Mouse (Mus musculus) intestine, postnatal 0 days (tissue): ENCODE data around the gene Olfr623. TPM values are rescaled to one million over a fixed set of nuclear protein-coding genes. Genes with fewer than 3 reads are reported as not detected.
A peak's percentile ranks its signal among the peaks of the same experiment; 100 is the strongest.

Experiments used
- ATAC-seq: fragments of 200-750 bp; cut with Nextera tagmentation; 2 replicates; pipeline ENCODE4 v1.8.0; 2017; ENCODE audit warnings: mild to moderate bottlenecking, moderate TSS enrichment, moderate library complexity
- H3K27ac ChIP-seq: fragments of 300-500 bp; sonication (generic); 2 replicates; pipeline ENCODE4 v1.5.1; 2014; ENCODE audit warnings: mild to moderate bottlenecking, low read depth, low read length, moderate library complexity
- H3K27me3 ChIP-seq: fragments of 300-500 bp; sonication (generic); replicated peaks from 2 replicates; pipeline ENCODE4 v1.6.1; 2014; ENCODE audit warnings: low read length, mixed read lengths; ENCODE audit not compliant: control insufficient read depth, insufficient read depth
- H3K36me3 ChIP-seq: fragments of 300-500 bp; sonication (generic); 2 replicates; pipeline ENCODE4 v1.6.1; 2014; ENCODE audit warnings: mild to moderate bottlenecking, moderate library complexity; ENCODE audit not compliant: control insufficient read depth, insufficient read depth
- H3K4me1 ChIP-seq: fragments of 300-500 bp; sonication (generic); replicated peaks from 2 replicates; pipeline ENCODE4 v1.6.1; 2014; ENCODE audit warnings: antibody characterized with exemption, low read length, mixed read lengths; ENCODE audit not compliant: control insufficient read depth, insufficient read depth
- H3K4me2 ChIP-seq: fragments of 300-500 bp; sonication (generic); replicated peaks from 2 replicates; pipeline ENCODE4 v1.6.1; 2014; ENCODE audit warnings: low read depth, mild to moderate bottlenecking, moderate library complexity
- H3K4me3 ChIP-seq: fragments of 300-500 bp; sonication (generic); 2 replicates; pipeline ENCODE4 v1.5.1; 2014; ENCODE audit warnings: low read depth, low read length
- H3K9ac ChIP-seq: fragments of 300-500 bp; sonication (generic); 2 replicates; pipeline ENCODE4 v1.6.1; 2014; ENCODE audit warnings: mild to moderate bottlenecking, low read depth, low read length
- H3K9me3 ChIP-seq: fragments of 300-500 bp; sonication (generic); 2 replicates; pipeline ENCODE4 v1.6.1; 2016; ENCODE audit warnings: mixed run types; ENCODE audit not compliant: control insufficient read depth
- CTCF ChIP-seq: sonication (generic); IDR thresholded peaks from 2 replicates; pipeline ENCODE4 v1.5.1; 2016; ENCODE audit warnings: low read depth, mild to moderate bottlenecking, control low read depth, antibody characterized with exemption, moderate library complexity
- WGBS: fragments of 180-500 bp; shearing (Covaris S2); extraction: QIAGEN DNeasy Blood & Tissue Kit; methylation state at CpG from one replicate; pipeline ENCODE4 v1.1.7; 2014; 5-methylcytosine and 5-hydroxymethylcytosine counted together
- polyA plus RNA-seq: library from polyadenylated mRNA; unstranded; fragments of >200 nt; fragmentation: Nextera tagmentation; extraction: Ambion mirVana; gene quantifications from 2 replicates; pipeline ENCODE4 v1.2.1, GENCODE M21; 2015

Olfr623 gene
- polyA plus RNA-seq, 1 experiment from 2014 or later = not detected

- Histone ChIP-seq H3K4me2 (no peak overlapping the region), H3K4me1 (no peaks in the 10 kb centered on the region), H3K4me3 (no peak overlapping the region), H3K27ac (no peak overlapping the region), H3K9ac (no peak overlapping the region), H3K27me3 (no peaks in the 10 kb centered on the region), H3K9me3 (no peaks in the 10 kb centered on the region), H3K36me3 (no peaks in the 10 kb centered on the region)
- ATAC-seq = 0 out of 2 replicates have a peak, but pooled peaks have one; percentile 33
- TF ChIP-seq CTCF = no peak
Observed at GRCm38 (mm10) chr7:103636795-103637194, 26.7 kb downstream of the Olfr623 start.

GRCm38 (mm10) chr7:103612434-103612833 is 51.1 kb downstream of the Olfr623 start, which contains the start of gene Olfr620:
Gene Olfr620 (minus strand): TSS chr7:103612534.
- Histone ChIP-seq H3K27me3 (no peaks in the 10 kb centered on the region), H3K4me2 (no peak within 1 kb of the TSS), H3K4me1 (no peaks in the 10 kb centered on the region), H3K9me3 (no peaks in the 10 kb centered on the region), H3K9ac (no peak within 1 kb of the TSS), H3K36me3 (no peaks in the 10 kb centered on the region), H3K27ac (no peak within 1 kb of the TSS), H3K4me3 (no peak within 1 kb of the TSS)
- ATAC-seq = no peak
- 71% methylated on average over 2 of the region's 2 CpGs for WGBS
- TF ChIP-seq CTCF = no peak

Other genes starting within 250 kb of the Olfr623 start
- not detected in 2 replicates for gene Usp17lc, start 248.6 kb downstream of the Olfr623 start, polyA plus RNA-seq
- not detected in 2 replicates for gene Olfr605, start 218.3 kb downstream of the Olfr623 start, polyA plus RNA-seq
- not detected in 2 replicates for gene Olfr606, start 214.7 kb downstream of the Olfr623 start, polyA plus RNA-seq
- not detected in 2 replicates for gene Olfr607, start 199.5 kb downstream of the Olfr623 start, polyA plus RNA-seq
- not detected in 2 replicates for gene Olfr608, start 193.8 kb downstream of the Olfr623 start, polyA plus RNA-seq
- gene Olfr609, start 165.6 kb downstream of the Olfr623 start, polyA plus RNA-seq = not detected in 2 replicates
- gene Olfr610, start 151.6 kb downstream of the Olfr623 start, polyA plus RNA-seq = not detected in 2 replicates
- gene Olfr611, start 142.9 kb downstream of the Olfr623 start, polyA plus RNA-seq = not detected in 2 replicates
- not detected in 2 replicates for gene Olfr612, start 121.0 kb downstream of the Olfr623 start, polyA plus RNA-seq
- gene Olfr613, start 115.6 kb downstream of the Olfr623 start, polyA plus RNA-seq = not detected in 2 replicates
- not detected in 2 replicates for gene Olfr615, start 107.6 kb downstream of the Olfr623 start, polyA plus RNA-seq
- gene Olfr616, start 94.6 kb downstream of the Olfr623 start, polyA plus RNA-seq = not detected in 2 replicates
- not detected in 2 replicates for gene Olfr617, start 90.6 kb downstream of the Olfr623 start, polyA plus RNA-seq
- gene Olfr618, start 73.6 kb downstream of the Olfr623 start, polyA plus RNA-seq = not detected in 2 replicates
- gene Olfr619, start 63.1 kb downstream of the Olfr623 start, polyA plus RNA-seq = not detected in 2 replicates
- not detected in 2 replicates for gene Olfr620, start 51.2 kb downstream of the Olfr623 start, polyA plus RNA-seq
- not detected in 2 replicates for gene Olfr622, start 21.0 kb downstream of the Olfr623 start, polyA plus RNA-seq
- gene Olfr624, start 7.5 kb upstream of the Olfr623 start, polyA plus RNA-seq = 0.09 TPM in 2 replicates
- gene Olfr625-ps1, start 19.0 kb upstream of the Olfr623 start, polyA plus RNA-seq = not detected in 2 replicates
- gene Olfr243, start 51.0 kb upstream of the Olfr623 start, polyA plus RNA-seq = not detected in 2 replicates
- not detected in 2 replicates for gene Olfr628, start 66.7 kb upstream of the Olfr623 start, polyA plus RNA-seq
- gene Olfr629, start 81.2 kb upstream of the Olfr623 start, polyA plus RNA-seq = not detected in 2 replicates
- not detected in 2 replicates for gene Olfr630, start 93.6 kb upstream of the Olfr623 start, polyA plus RNA-seq
- not detected in 2 replicates for gene Olfr69, start 107.9 kb upstream of the Olfr623 start, polyA plus RNA-seq
- not detected in 2 replicates for gene Olfr68, start 116.0 kb upstream of the Olfr623 start, polyA plus RNA-seq
- gene Olfr67, start 128.1 kb upstream of the Olfr623 start, polyA plus RNA-seq = not detected in 2 replicates
- 164 and 228 TPM in 2 replicates for gene Hbb-bt, start 150.3 kb upstream of the Olfr623 start, polyA plus RNA-seq
- gene Hbb-bs, start 164.4 kb upstream of the Olfr623 start, polyA plus RNA-seq = 726 and 1,073 TPM in 2 replicates
- not detected in 2 replicates for gene Hbb-bh2, start 176.8 kb upstream of the Olfr623 start, polyA plus RNA-seq
- gene Hbb-bh1, start 179.5 kb upstream of the Olfr623 start, polyA plus RNA-seq = not detected in 2 replicates
- 0.52 TPM in 1 of 2 replicates, not detected in the other for gene Hbb-y, start 189.5 kb upstream of the Olfr623 start, polyA plus RNA-seq
- not detected in 2 replicates for gene Olfr66, start 222.6 kb upstream of the Olfr623 start, polyA plus RNA-seq
- gene Olfr64, start 230.8 kb upstream of the Olfr623 start, polyA plus RNA-seq = not detected in 2 replicates
- gene Olfr65, start 239.8 kb upstream of the Olfr623 start, polyA plus RNA-seq = not detected in 2 replicates